Mouse (Mus musculus) forebrain, embryonic 14.5 days (tissue): ENCODE measurements around the gene Dgki. TPM values are rescaled to one million over a fixed set of nuclear protein-coding genes. Genes with fewer than 3 reads are reported as not detected.
A peak's percentile ranks its signal among the peaks of the same experiment; 100 is the strongest.

ENCODE experiments used
- ATAC-seq: fragments of 200-750 bp; cut with Nextera tagmentation; 2 replicates; pipeline ENCODE4 v1.8.0; 2017; ENCODE audit warnings: mild to moderate bottlenecking, moderate library complexity
- DNase-seq: peaks from one replicate; pipeline ENCODE4 v3.0.0-alpha.2; 2015; ENCODE audit warnings: low spot score
- H3K27ac ChIP-seq: fragments of 300-500 bp; sonication (generic); 2 replicates; pipeline ENCODE4 v1.5.1; 2014; ENCODE audit warnings: low read depth, mild to moderate bottlenecking, control low read depth, low read length, moderate library complexity
- H3K27me3 ChIP-seq: fragments of 300-500 bp; sonication (generic); replicated peaks from 2 replicates; pipeline ENCODE4 v1.6.1; 2014; ENCODE audit warnings: low read length, control low read depth, mixed read lengths; ENCODE audit not compliant: control insufficient read depth, insufficient read depth
- H3K36me3 ChIP-seq: fragments of 300-500 bp; sonication (generic); 2 replicates; pipeline ENCODE4 v1.6.1; 2014; ENCODE audit warnings: low read length, control low read depth; ENCODE audit not compliant: control insufficient read depth, insufficient read depth
- H3K4me1 ChIP-seq: fragments of 300-500 bp; sonication (generic); 2 replicates; pipeline ENCODE4 v1.6.1; 2014; ENCODE audit warnings: antibody characterized with exemption, low read length, control low read depth; ENCODE audit not compliant: control insufficient read depth, insufficient read depth
- H3K4me2 ChIP-seq: fragments of 300-500 bp; sonication (generic); 2 replicates; pipeline ENCODE4 v1.6.1; 2014; ENCODE audit warnings: mild to moderate bottlenecking, control low read depth, low read length
- H3K4me3 ChIP-seq: fragments of 300-500 bp; sonication (generic); 2 replicates; pipeline ENCODE4 v1.5.1; 2014; ENCODE audit warnings: low read depth, low read length, control low read depth
- H3K9ac ChIP-seq: fragments of 300-500 bp; sonication (generic); 2 replicates; pipeline ENCODE4 v1.6.1; 2014; ENCODE audit warnings: mild to moderate bottlenecking, low read length, control low read depth, moderate library complexity
- H3K9me3 ChIP-seq: fragments of 300-500 bp; sonication (generic); replicated peaks from 2 replicates; pipeline ENCODE4 v1.6.1; 2016; ENCODE audit warnings: low read length, control low read depth, mixed read lengths; ENCODE audit not compliant: control insufficient read depth
- WGBS: fragments of 180-500 bp; shearing (Covaris S2); extraction: QIAGEN DNeasy Blood & Tissue Kit; methylation state at CpG from one replicate; pipeline ENCODE4 v1.1.7; 2014; 5-methylcytosine and 5-hydroxymethylcytosine counted together
- polyA plus RNA-seq: library from polyadenylated mRNA; unstranded; fragments of >200 nt; fragmentation: Nextera tagmentation; extraction: Ambion mirVana; gene quantifications from 2 replicates; pipeline ENCODE4 v1.2.1, GENCODE M21; 2014

Dgki gene
- polyA plus RNA-seq, 1 experiment from 2014 or later = 3.8 TPM

DNA sequence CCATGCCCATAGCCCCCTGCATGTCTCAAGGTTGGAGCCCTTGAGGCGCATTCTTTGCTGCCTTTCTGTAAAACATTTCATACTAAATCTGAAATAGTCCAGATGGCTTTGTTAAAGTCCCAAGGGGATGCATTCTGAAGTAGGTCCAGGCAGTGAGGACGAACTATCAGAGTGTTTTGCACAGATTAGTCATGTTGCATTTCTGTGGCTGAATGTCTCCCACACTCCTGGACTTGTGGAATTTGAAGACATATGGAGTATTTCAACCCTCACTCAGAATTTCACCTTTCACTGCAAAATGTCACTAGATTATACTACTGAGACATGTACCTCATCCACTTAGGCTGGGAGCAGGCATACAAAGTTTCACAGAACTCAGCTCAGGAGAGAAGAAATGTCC, 403.3 kb downstream of the Dgki start:
- ATAC-seq (no peak), DNase-seq (no peak)
- H3K27ac ChIP-seq = no peak overlapping the region
- H3K9me3 ChIP-seq = no peaks in the 10 kb centered on the region
- no peak overlapping the region for H3K4me2 ChIP-seq
- no peak overlapping the region for H3K4me3 ChIP-seq
- no peaks in the 10 kb centered on the region for H3K36me3 ChIP-seq
- no peaks in the 10 kb centered on the region for H3K4me1 ChIP-seq
- no peak overlapping the region for H3K9ac ChIP-seq
- H3K27me3 ChIP-seq = no peaks in the 10 kb centered on the region
- WGBS = 87% methylated on average over 2 of the region's 2 CpGs

GRCm38 (mm10) chr6:36891820-36892219, 408.2 kb downstream of the Dgki start:
- ATAC-seq (no peak), DNase-seq (no peak)
- no peaks in the 10 kb centered on the region for H3K36me3 ChIP-seq
- H3K27ac ChIP-seq = no peak overlapping the region
- H3K9ac ChIP-seq = no peak overlapping the region
- H3K9me3 ChIP-seq = no peaks in the 10 kb centered on the region
- H3K4me3 ChIP-seq = no peak overlapping the region
- H3K27me3 ChIP-seq = no peaks in the 10 kb centered on the region
- no peaks in the 10 kb centered on the region for H3K4me1 ChIP-seq
- no peak overlapping the region for H3K4me2 ChIP-seq
- 83% methylated on average over 5 of the region's 5 CpGs for WGBS

DNA sequence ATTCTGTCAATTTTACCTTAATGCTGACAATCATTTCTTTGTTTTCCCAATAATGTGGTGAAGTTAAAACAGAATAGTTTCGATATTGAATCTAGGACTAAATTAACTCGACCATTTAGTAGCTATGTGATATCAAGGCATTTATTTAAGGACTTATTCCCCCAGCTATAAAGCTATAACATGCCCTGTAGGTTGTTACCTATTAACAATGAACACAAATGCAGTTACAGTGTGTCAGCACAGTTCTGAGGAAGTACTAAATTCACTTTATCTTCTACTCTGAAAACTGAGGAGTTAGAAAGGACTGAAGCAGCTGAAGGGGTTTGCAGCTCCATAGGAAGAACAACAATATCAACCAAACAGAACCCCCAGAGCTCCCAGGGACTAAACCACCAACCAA, 409.2 kb downstream of the Dgki start:
- no peak overlapping the region for H3K4me2 ChIP-seq
- H3K27ac ChIP-seq = no peak overlapping the region
- H3K4me3 ChIP-seq = no peak overlapping the region
- ATAC-seq (no peak), DNase-seq (no peak)
- 31% methylated on average over 2 of the region's 2 CpGs for WGBS
- no peaks in the 10 kb centered on the region for H3K36me3 ChIP-seq
- no peaks in the 10 kb centered on the region for H3K9me3 ChIP-seq
- no peaks in the 10 kb centered on the region for H3K4me1 ChIP-seq
- H3K9ac ChIP-seq = no peak overlapping the region
- H3K27me3 ChIP-seq = no peaks in the 10 kb centered on the region

GRCm38 (mm10) chr6:36890296-36890695, 409.7 kb downstream of the Dgki start:
- Histone ChIP-seq H3K4me2 (no peak overlapping the region), H3K4me3 (no peak overlapping the region), H3K4me1 (no peaks in the 10 kb centered on the region), H3K9me3 (no peaks in the 10 kb centered on the region), H3K27ac (no peak overlapping the region), H3K36me3 (no peaks in the 10 kb centered on the region), H3K9ac (no peak overlapping the region), H3K27me3 (no peaks in the 10 kb centered on the region)
- 34% methylated on average over 5 of the region's 5 CpGs for WGBS
- DNase-seq (no peak), ATAC-seq (no peak)

DNA sequence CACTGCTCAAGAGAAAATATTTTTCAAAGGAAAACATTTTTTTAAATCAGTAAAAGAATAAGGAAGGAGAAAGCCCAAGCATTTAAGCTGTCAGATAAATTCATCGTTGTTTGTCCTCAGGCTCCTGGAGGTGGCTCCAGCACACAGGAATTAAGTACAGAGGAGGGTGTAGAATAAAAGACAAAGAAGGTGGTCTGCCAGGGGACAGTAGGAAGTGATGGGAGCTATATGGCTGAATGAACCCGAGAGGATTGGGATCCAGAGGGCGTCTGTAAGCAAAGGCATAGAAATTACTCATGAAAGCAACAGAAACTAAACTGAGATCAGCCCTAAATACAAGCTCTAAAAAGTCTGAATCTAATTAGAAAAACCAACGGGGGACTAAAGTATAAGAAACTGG, 418.7 kb downstream of the Dgki start:
- WGBS = 7% methylated on average over 4 of the region's 4 CpGs
- H3K27ac ChIP-seq = no peak overlapping the region; the same call in 1 of the 2 replicates

DNA sequence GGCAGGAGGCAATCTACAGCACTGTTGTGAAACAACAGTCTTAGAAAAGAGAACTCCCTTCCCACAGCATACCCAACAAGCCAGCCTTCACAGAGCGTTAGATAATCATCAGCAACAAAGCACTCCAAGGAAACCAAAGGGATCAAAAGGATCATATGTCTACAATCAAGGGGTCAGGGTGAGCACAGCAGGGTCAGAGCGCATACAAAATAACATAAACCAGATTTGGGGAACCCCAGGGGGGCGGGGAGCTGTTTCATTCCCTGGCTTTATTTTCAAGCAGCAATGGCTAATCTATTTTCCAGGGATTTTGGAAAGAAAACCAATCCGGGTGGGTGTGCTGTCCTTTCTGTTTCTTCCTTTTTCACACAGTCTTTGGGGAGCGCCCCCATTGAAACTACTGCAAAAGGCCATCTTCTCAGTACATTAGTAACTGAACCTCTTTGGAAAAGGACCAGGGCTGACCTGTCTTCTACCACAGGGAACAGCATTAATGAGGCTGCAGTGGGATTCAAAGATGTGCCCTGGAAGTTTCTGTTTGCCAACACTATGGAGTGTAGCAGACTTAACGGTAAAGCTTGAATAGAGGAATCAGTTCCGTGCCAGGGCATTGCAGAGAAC, 419.2 kb downstream of the Dgki start:
- 6% methylated on average over 7 of the region's 7 CpGs for WGBS
- DNase-seq (peak; percentile 74), ATAC-seq (peak; percentile 73)
- H3K4me1 ChIP-seq = peaks cover 25% of the 10 kb centered on the region
- no peak overlapping the region for H3K4me2 ChIP-seq
- no peaks in the 10 kb centered on the region for H3K27me3 ChIP-seq
- no peaks in the 10 kb centered on the region for H3K9me3 ChIP-seq
- H3K9ac ChIP-seq = no peak overlapping the region; the same call in 1 of the 2 replicates
- H3K4me3 ChIP-seq = no peak overlapping the region
- no peak overlapping the region; the same call in 1 of the 2 replicates for H3K27ac ChIP-seq
- H3K36me3 ChIP-seq = no peaks in the 10 kb centered on the region

More for the DNA sequence above, 418.7 kb downstream of the Dgki start:
- no peaks in the 10 kb centered on the region for H3K9me3 ChIP-seq
- no peak overlapping the region for H3K4me3 ChIP-seq
- H3K4me1 ChIP-seq = peaks cover 24% of the 10 kb centered on the region
- H3K9ac ChIP-seq = no peak overlapping the region; the same call in 1 of the 2 replicates
- DNase-seq (no peak), ATAC-seq (peak; percentile 38; the same call in 1 of the 2 replicates)
- H3K27me3 ChIP-seq = no peaks in the 10 kb centered on the region
- H3K36me3 ChIP-seq = no peaks in the 10 kb centered on the region
- H3K4me2 ChIP-seq = no peak overlapping the region

- Histone ChIP-seq H3K9ac (no peak overlapping the region), H3K27me3 (no peaks in the 10 kb centered on the region), H3K4me1 (peaks cover 32% of the 10 kb centered on the region), H3K9me3 (no peaks in the 10 kb centered on the region), H3K27ac (no peak overlapping the region), H3K4me3 (no peak overlapping the region), H3K4me2 (no peak overlapping the region), H3K36me3 (no peaks in the 10 kb centered on the region)
- no peak for DNase-seq
- ATAC-seq = no peak
- WGBS = 86% methylated on average over 4 of the region's 4 CpGs
Observed at GRCm38 (mm10) chr6:36877399-36877798, 422.6 kb downstream of the Dgki start.

DNA sequence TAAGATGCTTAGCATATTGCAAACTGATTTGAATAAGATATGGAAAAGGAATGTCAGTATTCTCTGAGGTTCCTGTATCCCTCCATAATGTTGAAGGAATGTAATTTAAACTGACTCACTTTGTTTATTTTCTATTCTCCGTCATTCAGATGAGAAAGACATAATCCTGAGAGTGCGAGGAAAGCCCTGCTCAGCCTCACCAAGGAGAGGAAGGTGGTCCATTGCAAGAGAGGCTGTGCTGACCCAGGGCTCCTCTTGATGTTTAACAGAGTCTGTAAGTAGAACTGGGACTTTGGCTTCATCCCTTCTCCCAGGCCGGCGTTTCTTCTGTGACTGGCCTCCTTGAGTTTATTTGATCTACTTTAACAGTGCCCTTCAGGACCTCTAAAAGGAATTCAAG, 423.6 kb downstream of the Dgki start:
- Histone ChIP-seq H3K9me3 (no peaks in the 10 kb centered on the region), H3K36me3 (no peaks in the 10 kb centered on the region), H3K27ac (peak overlapping the region; percentile 39; the same call in 1 of the 2 replicates), H3K9ac (no peak overlapping the region), H3K4me3 (no peak overlapping the region), H3K27me3 (no peaks in the 10 kb centered on the region), H3K4me1 (peaks cover 31% of the 10 kb centered on the region), H3K4me2 (no peak overlapping the region)
- WGBS = 25% methylated on average over 4 of the region's 4 CpGs
- peak; percentile 52 for DNase-seq
- peak; percentile 69 for ATAC-seq

DNA sequence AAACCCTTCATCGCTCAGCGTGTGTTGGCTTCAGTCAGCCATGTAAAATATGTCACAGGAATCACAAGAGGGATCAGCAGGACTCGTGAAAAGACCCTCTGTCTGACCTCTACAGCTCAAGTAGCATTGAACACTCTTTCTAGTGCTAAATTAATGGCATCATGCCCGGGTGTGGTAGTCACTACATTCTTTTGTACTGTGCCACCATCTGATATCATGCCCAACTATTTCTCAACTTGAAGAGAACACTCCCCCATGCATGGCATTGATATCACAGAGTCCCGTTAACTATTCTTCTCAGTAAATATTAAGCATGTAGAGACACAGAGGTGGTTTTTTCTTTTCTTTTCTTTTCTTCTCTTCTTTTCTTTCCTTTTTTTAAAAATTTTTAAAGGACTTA, 424.1 kb downstream of the Dgki start:
- Histone ChIP-seq H3K4me2 (no peak overlapping the region), H3K27ac (no peak overlapping the region)
- peak; percentile 83 for DNase-seq

More for the DNA sequence above, 424.1 kb downstream of the Dgki start:
- WGBS = 7% methylated on average over 5 of the region's 5 CpGs
- Histone ChIP-seq H3K9me3 (no peaks in the 10 kb centered on the region), H3K4me3 (no peak overlapping the region), H3K4me1 (peaks cover 26% of the 10 kb centered on the region), H3K36me3 (no peaks in the 10 kb centered on the region), H3K27me3 (no peaks in the 10 kb centered on the region), H3K9ac (no peak overlapping the region)
- peak; percentile 83 for ATAC-seq
